Mouse (Mus musculus) liver, embryonic 15.5 days (tissue): ENCODE measurements around the gene Cfap65. TPM values are rescaled to one million over a fixed set of nuclear protein-coding genes. Genes with fewer than 3 reads are reported as not detected.
A peak's percentile ranks its signal among the peaks of the same experiment; 100 is the strongest.

Source experiments
- ATAC-seq: fragments of 200-750 bp; cut with Nextera tagmentation; 2 replicates; pipeline ENCODE4 v1.8.0; 2017; ENCODE audit warnings: moderate number of reproducible peaks, mild to moderate bottlenecking, moderate library complexity; ENCODE audit not compliant: insufficient read depth
- H3K27ac ChIP-seq: fragments of 300-500 bp; sonication (generic); replicated peaks from 2 replicates; pipeline ENCODE4 v1.5.1; 2015; ENCODE audit warnings: mild to moderate bottlenecking, inconsistent platforms
- H3K27me3 ChIP-seq: fragments of 300-500 bp; sonication (generic); 2 replicates; pipeline ENCODE4 v1.6.1; 2015; ENCODE audit warnings: mild to moderate bottlenecking, inconsistent platforms
- H3K36me3 ChIP-seq: fragments of 300-500 bp; sonication (generic); replicated peaks from 2 replicates; pipeline ENCODE4 v1.6.1; 2015; ENCODE audit warnings: moderate library complexity, mild to moderate bottlenecking, inconsistent platforms
- H3K4me1 ChIP-seq: fragments of 300-500 bp; sonication (generic); replicated peaks from 2 replicates; pipeline ENCODE4 v1.6.1; 2015; ENCODE audit warnings: inconsistent platforms
- H3K4me2 ChIP-seq: fragments of 300-500 bp; sonication (generic); 2 replicates; pipeline ENCODE4 v1.6.1; 2015; ENCODE audit warnings: moderate library complexity, mild to moderate bottlenecking, inconsistent platforms
- H3K4me3 ChIP-seq: fragments of 300-500 bp; sonication (generic); replicated peaks from 2 replicates; pipeline ENCODE4 v1.5.1; 2015; ENCODE audit warnings: mild to moderate bottlenecking, inconsistent platforms
- H3K9ac ChIP-seq: fragments of 300-500 bp; sonication (generic); 2 replicates; pipeline ENCODE4 v1.6.1; 2015; ENCODE audit warnings: moderate library complexity, mild to moderate bottlenecking, inconsistent platforms
- H3K9me3 ChIP-seq: fragments of 300-500 bp; sonication (generic); replicated peaks from 2 replicates; pipeline ENCODE4 v1.6.1; 2016; ENCODE audit warnings: inconsistent platforms
- WGBS: fragments of 180-500 bp; shearing (Covaris S2); methylation state at CpG from one replicate; pipeline ENCODE4 v1.1.7; 2015; ENCODE audit warnings: mixed read lengths; ENCODE audit not compliant: insufficient replicate concordance; 5-methylcytosine and 5-hydroxymethylcytosine counted together
- polyA plus RNA-seq: library from polyadenylated mRNA; unstranded; fragments of >200 nt; fragmentation: Nextera tagmentation; extraction: Ambion mirVana; gene quantifications from 2 replicates; pipeline ENCODE4 v1.2.1, GENCODE M21; 2015

Gene Cfap65
- polyA plus RNA-seq, 1 experiment from 2014 or later, result not detected

GRCm38 (mm10) chr1:74960059-74960458 lies 24.7 kb upstream of the Cfap65 start:
- Histone ChIP-seq H3K9me3 (no peaks in the 10 kb centered on the region), H3K27ac (no peak overlapping the region), H3K9ac (no peak overlapping the region), H3K4me2 (no peak overlapping the region), H3K4me1 (peaks cover 4% of the 10 kb centered on the region; the same call in 1 of the 2 replicates), H3K36me3 (no peaks in the 10 kb centered on the region), H3K4me3 (no peak overlapping the region), H3K27me3 (peaks cover 9% of the 10 kb centered on the region; the same call in 1 of the 2 replicates)
- 70% methylated on average over 7 of the region's 7 CpGs for WGBS
- no peak for ATAC-seq

DNA sequence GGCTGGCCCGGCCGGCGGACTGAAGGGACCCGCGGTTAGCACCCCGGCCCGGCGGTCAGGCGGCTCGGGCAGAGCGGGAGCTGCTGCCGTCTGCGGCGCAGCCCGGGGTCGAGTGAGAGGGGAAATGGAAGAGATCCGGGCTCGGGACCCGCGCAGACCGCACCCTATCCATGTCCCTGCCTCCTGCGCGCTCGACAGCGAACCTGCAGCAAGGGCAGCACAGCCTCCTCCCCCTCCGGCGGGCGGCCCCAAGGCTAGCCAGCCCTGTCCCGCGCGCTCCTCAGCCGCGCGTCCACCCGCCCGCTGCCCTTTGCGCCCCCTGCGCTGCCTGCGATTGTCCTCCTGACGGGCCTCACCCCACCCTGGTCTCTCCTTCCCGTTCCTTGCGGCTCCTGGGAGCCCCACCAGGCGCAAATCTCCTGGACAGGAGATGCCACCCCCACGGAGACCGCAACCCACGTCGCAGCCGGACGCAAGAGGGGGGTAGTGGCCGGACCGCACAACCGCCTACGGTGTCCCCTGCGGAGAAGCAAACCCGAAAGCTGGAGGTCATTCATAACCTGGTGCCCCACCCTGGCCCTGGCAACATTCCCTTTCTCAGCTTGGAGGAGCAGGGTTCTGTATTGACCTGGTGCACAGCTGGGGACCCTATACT lies 16.3 kb upstream of the Cfap65 start, which contains the start of gene Ihh:
TSS of gene Ihh (minus strand) at position 117 of the 655 bp plus-strand sequence.
- ATAC-seq, result peak; percentile 79
- H3K27me3 ChIP-seq, result peaks cover 91% of the 10 kb centered on the region
- peak within 1 kb of the TSS; percentile 37 for H3K9ac ChIP-seq
- peak within 1 kb of the TSS; percentile 48 for H3K4me2 ChIP-seq
- peaks cover 8% of the 10 kb centered on the region for H3K4me1 ChIP-seq
- peak within 1 kb of the TSS; percentile 29; the same call in 1 of the 2 replicates for H3K27ac ChIP-seq
- WGBS, result 2% methylated on average over 55 of the region's 55 CpGs
- no peaks in the 10 kb centered on the region for H3K36me3 ChIP-seq
- H3K4me3 ChIP-seq, result peak within 1 kb of the TSS; percentile 53
- no peaks in the 10 kb centered on the region for H3K9me3 ChIP-seq

DNA sequence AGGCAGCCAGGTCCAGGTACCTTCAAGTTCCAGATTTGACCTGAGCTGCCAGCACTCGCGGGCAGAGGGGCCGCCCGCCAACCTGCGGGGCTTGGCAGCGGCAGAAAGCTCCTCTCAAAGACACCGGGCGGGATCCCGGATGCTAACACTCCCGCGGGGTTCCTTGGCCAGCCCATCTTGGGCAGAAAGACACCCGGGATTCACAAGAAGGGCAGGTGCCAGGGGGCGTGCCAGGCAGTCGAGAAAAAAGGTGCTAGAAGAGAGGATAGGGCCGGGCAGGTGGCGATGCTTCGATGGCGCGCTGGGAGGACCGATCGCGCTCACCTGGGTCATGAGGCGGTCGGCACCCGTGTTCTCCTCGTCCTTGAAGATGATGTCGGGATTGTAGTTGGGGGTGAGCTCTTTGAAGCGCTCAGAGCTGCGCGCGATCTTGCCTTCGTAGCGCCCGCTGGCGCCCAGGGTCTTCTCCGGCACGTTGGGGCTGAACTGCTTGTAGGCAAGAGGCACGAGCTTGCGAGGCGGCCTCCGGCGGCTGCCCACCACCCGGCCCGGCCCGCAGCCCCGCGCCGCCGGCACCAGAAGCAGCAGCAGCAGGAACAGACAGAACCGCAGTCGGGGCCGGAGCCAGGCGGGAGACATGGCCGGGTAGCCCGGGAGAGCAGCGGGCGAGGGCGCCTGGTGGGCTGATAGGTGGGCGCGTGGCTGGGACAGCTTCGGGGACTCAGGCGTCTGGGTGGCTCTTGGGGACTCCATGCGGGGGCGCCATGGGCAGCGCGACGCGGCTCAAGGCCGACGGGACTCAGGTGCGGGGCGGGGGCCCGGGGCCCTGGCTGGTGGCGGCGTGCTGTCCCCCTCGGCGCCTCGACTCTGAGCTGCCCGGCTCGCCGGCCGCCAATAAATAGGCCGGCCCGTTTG lies 15.4 kb upstream of the Cfap65 start:
- Histone ChIP-seq H3K4me2 (peak overlapping the region; percentile 48), H3K9ac (peak overlapping the region; percentile 37), H3K36me3 (no peaks in the 10 kb centered on the region), H3K4me3 (peak overlapping the region; percentile 53), H3K27me3 (peaks cover 96% of the 10 kb centered on the region), H3K4me1 (peaks cover 8% of the 10 kb centered on the region), H3K27ac (peak overlapping the region; percentile 29; the same call in 1 of the 2 replicates), H3K9me3 (no peaks in the 10 kb centered on the region)
- WGBS, result 2% methylated on average over 84 of the region's 84 CpGs
- peak; percentile 29 for ATAC-seq

DNA sequence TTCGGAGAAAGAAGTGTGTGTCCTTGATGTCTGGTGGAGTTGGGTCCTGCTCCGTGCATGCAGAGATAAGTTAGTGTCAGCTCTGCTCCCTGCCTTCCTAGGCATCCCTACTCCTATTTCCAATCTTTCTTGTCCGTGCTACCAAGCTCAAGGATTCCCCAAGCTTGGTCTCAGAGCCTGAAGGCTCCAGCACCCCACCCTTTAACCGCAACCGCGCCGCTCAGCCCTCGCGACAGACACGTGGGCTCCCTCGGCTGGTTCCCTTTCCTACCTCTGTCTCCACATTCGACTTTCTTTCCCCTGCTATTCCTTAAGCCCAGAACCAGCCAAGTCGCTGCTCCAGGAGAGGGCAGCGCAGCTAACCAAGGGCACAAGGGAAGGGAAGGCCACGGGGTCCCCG lies 14.7 kb upstream of the Cfap65 start:
- Histone ChIP-seq H3K9me3 (no peaks in the 10 kb centered on the region), H3K4me1 (peaks cover 8% of the 10 kb centered on the region), H3K4me3 (peak overlapping the region; percentile 53), H3K9ac (peak overlapping the region; percentile 37), H3K27ac (no peak overlapping the region), H3K4me2 (peak overlapping the region; percentile 48), H3K36me3 (no peaks in the 10 kb centered on the region), H3K27me3 (peaks cover 98% of the 10 kb centered on the region)
- ATAC-seq, result no peak
- WGBS, result under 1% methylated on average over 16 of the region's 16 CpGs

DNA sequence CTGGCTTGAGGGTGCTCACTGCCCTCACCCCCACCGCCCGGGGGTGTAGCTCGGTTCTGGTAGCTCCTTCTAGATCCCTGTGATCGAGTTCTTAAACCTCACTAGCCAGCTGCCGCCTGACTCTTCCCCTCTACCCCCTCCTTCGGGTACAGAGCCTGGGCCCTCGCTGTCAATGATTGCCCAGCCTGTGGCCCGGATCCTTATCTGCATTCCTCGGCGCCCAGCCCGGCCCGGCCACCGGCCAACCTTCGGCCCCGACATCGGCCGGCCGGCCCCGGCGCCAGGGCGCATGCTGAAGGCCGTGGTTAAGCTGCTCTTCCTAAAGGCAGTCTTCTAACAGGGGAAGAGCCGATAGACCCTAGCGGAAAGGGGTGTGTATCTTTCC lies 14.3 kb upstream of the Cfap65 start:
- peaks cover 8% of the 10 kb centered on the region for H3K4me1 ChIP-seq
- no peak overlapping the region for H3K9ac ChIP-seq
- H3K27me3 ChIP-seq, result peaks cover 97% of the 10 kb centered on the region
- H3K9me3 ChIP-seq, result no peaks in the 10 kb centered on the region
- peak overlapping the region; percentile 53 for H3K4me3 ChIP-seq
- no peaks in the 10 kb centered on the region for H3K36me3 ChIP-seq
- H3K4me2 ChIP-seq, result peak overlapping the region; percentile 48
- peak; percentile 38; the same call in 1 of the 2 replicates for ATAC-seq
- H3K27ac ChIP-seq, result no peak overlapping the region
- 3% methylated on average over 24 of the region's 24 CpGs for WGBS

- Histone ChIP-seq H3K4me1 (peaks cover 8% of the 10 kb centered on the region), H3K36me3 (no peaks in the 10 kb centered on the region), H3K4me3 (peak overlapping the region; percentile 53), H3K4me2 (peak overlapping the region; percentile 48), H3K27ac (no peak overlapping the region), H3K9me3 (no peaks in the 10 kb centered on the region), H3K27me3 (peaks cover 93% of the 10 kb centered on the region), H3K9ac (no peak overlapping the region)
- WGBS, result 3% methylated on average over 20 of the region's 20 CpGs
- ATAC-seq, result 0 out of 2 replicates have a peak, but pooled peaks have one; percentile 1
Observed at GRCm38 (mm10) chr1:74948784-74949665, 13.6 kb upstream of the Cfap65 start.

DNA sequence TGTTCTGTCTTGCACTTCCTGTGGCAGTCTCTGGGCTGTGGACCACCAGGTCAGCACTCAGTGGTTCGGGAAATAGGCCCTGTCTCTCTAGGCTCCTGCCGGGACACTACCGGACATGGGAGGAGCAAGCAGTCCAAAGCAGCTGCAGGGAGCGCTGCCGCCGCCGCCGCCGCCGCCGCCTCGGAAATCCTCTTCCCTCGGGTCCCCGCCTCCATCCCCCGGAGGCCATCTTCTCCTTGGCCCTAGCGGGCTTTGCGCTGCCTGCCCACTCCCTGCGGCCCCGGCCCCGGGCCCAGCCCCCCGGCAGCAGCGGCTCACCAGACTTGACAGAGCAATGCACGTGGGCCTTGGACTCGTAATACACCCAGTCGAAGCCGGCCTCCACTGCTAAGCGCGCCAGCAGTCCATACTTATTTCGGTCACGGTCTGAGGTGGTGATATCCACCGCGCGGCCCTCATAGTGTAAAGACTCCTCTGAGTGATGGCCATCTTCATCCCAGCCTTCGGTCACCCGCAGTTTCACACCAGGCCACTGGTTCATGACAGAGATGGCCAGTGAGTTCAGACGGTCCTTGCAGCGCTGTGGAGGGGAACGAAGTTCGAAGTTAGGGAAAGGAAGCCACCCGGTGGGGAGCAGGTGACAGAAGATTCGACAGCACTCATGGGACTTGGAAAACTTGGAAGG lies 12.7 kb upstream of the Cfap65 start:
- H3K4me3 ChIP-seq, result no peak overlapping the region
- ATAC-seq, result no peak
- no peaks in the 10 kb centered on the region for H3K36me3 ChIP-seq
- H3K4me1 ChIP-seq, result peaks cover 8% of the 10 kb centered on the region
- WGBS, result 2% methylated on average over 41 of the region's 41 CpGs
- H3K9ac ChIP-seq, result no peak overlapping the region
- peaks cover 84% of the 10 kb centered on the region for H3K27me3 ChIP-seq
- H3K27ac ChIP-seq, result no peak overlapping the region
- H3K4me2 ChIP-seq, result peak overlapping the region; percentile 48
- no peaks in the 10 kb centered on the region for H3K9me3 ChIP-seq

DNA sequence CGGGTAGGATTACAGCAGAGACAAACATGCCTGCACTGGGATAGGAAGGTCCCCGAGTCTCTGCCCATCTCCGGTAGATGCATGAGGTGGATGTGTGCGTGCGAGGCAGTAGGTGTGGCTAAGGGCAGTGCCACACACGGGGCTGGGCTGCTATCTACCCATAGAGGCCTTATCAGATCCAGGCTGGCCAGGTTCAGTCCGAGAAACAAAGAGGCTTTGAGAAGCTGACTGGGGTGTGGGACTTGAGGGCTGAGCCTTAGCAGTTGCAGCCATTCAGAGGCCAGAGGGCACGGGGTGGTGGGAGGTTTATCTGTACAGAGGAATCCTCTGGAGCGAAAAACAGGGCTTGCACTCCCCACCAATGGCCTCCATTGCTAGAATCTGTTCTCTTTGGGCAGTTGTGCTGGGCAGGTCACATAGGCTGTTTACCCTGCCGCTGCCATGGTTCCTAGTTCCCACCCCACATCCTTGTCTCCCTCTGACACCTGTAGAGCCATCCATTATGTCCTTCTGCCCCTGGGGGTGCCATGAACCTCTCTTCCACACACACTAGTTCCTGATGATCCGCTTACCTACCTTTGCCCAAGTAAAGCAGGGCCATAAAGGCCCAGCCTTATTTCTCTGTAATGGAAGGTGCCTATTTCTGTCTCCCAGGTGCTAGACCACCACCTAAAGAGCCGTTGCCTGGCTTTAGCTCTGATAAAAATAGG lies 6.4 kb upstream of the Cfap65 start:
- 35% methylated on average over 12 of the region's 12 CpGs for WGBS
- H3K4me2 ChIP-seq, result no peak overlapping the region
- H3K4me3 ChIP-seq, result no peak overlapping the region
- H3K4me1 ChIP-seq, result no peaks in the 10 kb centered on the region
- H3K27ac ChIP-seq, result no peak overlapping the region
- no peaks in the 10 kb centered on the region for H3K9me3 ChIP-seq
- no peaks in the 10 kb centered on the region for H3K36me3 ChIP-seq
- H3K9ac ChIP-seq, result no peak overlapping the region
- ATAC-seq, result no peak
- peaks cover 41% of the 10 kb centered on the region for H3K27me3 ChIP-seq

DNA sequence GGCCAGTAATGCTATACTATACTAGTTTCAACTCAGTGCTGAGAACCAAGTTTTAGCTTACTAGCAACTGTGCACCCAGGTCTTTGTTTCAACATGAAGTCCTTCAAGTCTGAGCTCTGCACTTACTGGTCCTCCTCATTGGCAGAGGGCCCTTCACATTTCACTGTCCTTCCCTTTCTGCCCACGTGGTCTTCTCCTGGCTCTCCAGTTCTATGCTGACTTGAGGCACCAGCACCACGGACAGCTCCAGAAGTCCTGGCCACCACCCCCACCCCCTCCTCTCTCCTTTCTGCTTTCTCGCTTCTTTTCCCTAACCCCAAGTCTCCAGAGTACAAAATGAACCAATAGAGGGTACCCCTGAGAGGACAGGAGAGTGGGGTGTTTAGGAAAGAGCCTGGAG lies 4.4 kb upstream of the Cfap65 start:
- no peaks in the 10 kb centered on the region for H3K9me3 ChIP-seq
- no peak overlapping the region for H3K27ac ChIP-seq
- no peaks in the 10 kb centered on the region for H3K36me3 ChIP-seq
- no peak overlapping the region for H3K4me3 ChIP-seq
- H3K4me1 ChIP-seq, result no peaks in the 10 kb centered on the region
- WGBS, result 5% methylated on average over 3 of the region's 3 CpGs
- no peak overlapping the region for H3K4me2 ChIP-seq
- ATAC-seq, result no peak
- H3K9ac ChIP-seq, result no peak overlapping the region
- peaks cover 35% of the 10 kb centered on the region for H3K27me3 ChIP-seq
